Mouse (Mus musculus): ENCODE results near the gene Jchain. TPM values are rescaled to one million over a fixed set of nuclear protein-coding genes. Genes with fewer than 3 reads are reported as not detected.

Gene Jchain
- 0.14 and 0.33 TPM in 2 replicates for polyA plus RNA-seq (2015; fragmentation: Nextera tagmentation; extraction: Ambion mirVana)

DNA sequence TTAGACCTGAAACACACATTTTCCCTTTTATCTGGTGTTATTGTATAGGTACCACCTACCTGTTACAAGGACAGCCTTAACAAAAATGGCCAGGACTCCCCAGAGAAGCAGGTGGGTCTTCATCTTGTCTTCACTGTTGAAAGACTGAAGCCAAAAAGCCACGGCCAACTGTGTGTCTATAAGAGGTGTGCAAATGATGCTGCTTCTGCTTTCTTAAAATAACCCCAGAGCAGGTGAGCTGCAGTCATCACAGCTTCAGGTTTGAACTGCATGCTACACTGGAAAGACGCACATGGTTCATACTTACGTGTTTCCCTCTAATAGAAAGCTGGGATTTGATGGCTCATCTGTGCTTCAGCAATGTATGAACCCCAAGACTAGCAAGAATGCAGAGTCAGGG, at the start of gene Jchain:
Gene Jchain (minus strand): TSS at position 235 of the 400 bp plus-strand sequence.
- ATAC-seq (replicated peaks; ENCODE audit: extremely low read depth, insufficient read depth, low FRiP score) = no peak
- Histone ChIP-seq H3K36me3 (ENCODE audit: control insufficient read depth, insufficient read depth) (no peaks in the 10 kb centered on the region), H3K9me3 (replicated peaks; ENCODE audit: control insufficient read depth, low read length) (no peaks in the 10 kb centered on the region), H3K4me3 (ENCODE audit: low read length) (no peak within 1 kb of the TSS), H3K27ac (ENCODE audit: low read length) (no peak within 1 kb of the TSS), H3K4me2 (ENCODE audit: low read depth, low read length) (no peak within 1 kb of the TSS), H3K27me3 (ENCODE audit: control insufficient read depth, insufficient read depth, low read length) (no peaks in the 10 kb centered on the region), H3K4me1 (ENCODE audit: control insufficient read depth, insufficient read depth, low read length) (0 out of 2 replicates have a peak, but pooled peaks cover 2% of the 10 kb centered on the region), H3K9ac (ENCODE audit: low read length) (no peak within 1 kb of the TSS)
- 81% methylated on average over 3 of the region's 3 CpGs for WGBS

DNA sequence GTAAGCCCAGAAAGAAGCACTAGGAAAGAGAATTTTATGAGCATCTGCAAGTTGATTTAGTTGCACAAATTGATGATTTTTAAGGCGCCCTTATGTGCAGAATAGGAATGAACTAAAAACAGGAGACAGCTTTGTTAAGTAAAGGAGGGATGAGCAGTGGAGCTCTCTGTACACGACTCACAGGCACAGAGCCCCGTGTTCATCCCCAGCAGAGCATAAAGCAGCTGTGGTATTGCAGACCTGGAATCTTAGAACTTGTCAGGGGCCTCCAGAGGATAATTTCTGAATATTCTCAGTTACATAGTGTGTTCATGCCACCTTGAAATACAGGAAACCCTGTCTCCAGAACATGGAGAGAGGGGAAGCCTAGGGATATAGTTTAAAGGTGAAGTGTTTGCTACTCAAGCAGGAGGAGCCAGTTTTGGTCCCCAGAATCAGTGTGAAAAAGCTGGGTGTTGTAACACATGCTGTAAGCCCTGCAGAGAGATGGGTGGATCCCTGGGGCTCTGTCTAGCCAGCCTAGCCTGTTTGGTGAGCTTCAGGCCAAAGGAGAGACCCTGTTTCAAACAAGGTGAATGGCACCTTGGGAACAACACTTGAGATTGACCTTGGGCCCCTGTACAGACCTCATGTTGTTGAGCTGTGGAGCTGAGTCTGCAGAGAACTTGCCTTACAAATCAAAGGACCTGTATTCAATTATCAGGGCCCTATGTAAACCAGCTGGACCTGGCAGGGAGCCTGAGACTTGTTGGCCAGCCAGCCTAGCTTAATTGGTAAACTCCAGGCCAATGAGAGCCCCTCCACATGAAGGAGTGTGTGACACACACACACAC, 48.0 kb upstream of the Jchain start:
- no peaks in the 10 kb centered on the region for H3K9me3 ChIP-seq (replicated peaks; ENCODE audit: control insufficient read depth, low read length)
- 0 out of 2 replicates have a peak overlapping the region, but pooled peaks have one; percentile 14 for H3K27ac ChIP-seq (ENCODE audit: low read length)
- no peak overlapping the region for H3K9ac ChIP-seq (ENCODE audit: low read length)
- H3K4me3 ChIP-seq (ENCODE audit: low read length) = no peak overlapping the region
- H3K27me3 ChIP-seq (ENCODE audit: control insufficient read depth, insufficient read depth, low read length) = no peaks in the 10 kb centered on the region
- H3K4me2 ChIP-seq (ENCODE audit: low read depth, low read length) = no peak overlapping the region
- 60% methylated on average over 3 of the region's 3 CpGs for WGBS
- peaks cover 5% of the 10 kb centered on the region for H3K4me1 ChIP-seq (ENCODE audit: control insufficient read depth, insufficient read depth, low read length)
- ATAC-seq (replicated peaks; ENCODE audit: extremely low read depth, insufficient read depth, low FRiP score) = no peak
- no peaks in the 10 kb centered on the region for H3K36me3 ChIP-seq (ENCODE audit: control insufficient read depth, insufficient read depth)

DNA sequence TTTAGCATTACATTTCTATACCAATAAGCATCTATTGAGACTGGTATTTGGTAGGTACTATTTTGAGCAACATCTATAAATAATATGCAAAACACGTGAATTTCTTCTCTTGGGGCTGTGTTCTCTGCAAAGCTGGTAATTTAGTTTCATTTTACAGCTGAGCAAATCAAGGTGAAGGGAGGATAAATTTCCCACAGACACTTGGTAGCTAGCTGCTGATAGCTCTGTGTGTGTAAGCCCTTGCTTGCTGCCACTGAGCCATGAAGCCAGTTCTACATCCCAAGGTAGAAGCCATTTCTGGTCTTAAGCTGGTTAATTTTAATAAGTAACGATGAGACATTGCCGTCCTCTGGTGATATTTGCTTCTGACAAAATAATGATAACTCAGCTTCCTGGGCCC, 47.1 kb upstream of the Jchain start:
- H3K9ac ChIP-seq (ENCODE audit: low read length) = no peak overlapping the region
- ATAC-seq (replicated peaks; ENCODE audit: extremely low read depth, insufficient read depth, low FRiP score) = no peak
- H3K4me2 ChIP-seq (ENCODE audit: low read depth, low read length) = no peak overlapping the region
- no peak overlapping the region for H3K4me3 ChIP-seq (ENCODE audit: low read length)
- H3K27me3 ChIP-seq (ENCODE audit: control insufficient read depth, insufficient read depth, low read length) = no peaks in the 10 kb centered on the region
- no peaks in the 10 kb centered on the region for H3K9me3 ChIP-seq (replicated peaks; ENCODE audit: control insufficient read depth, low read length)
- peaks cover 5% of the 10 kb centered on the region for H3K4me1 ChIP-seq (ENCODE audit: control insufficient read depth, insufficient read depth, low read length)
- H3K36me3 ChIP-seq (ENCODE audit: control insufficient read depth, insufficient read depth) = peaks cover 5% of the 10 kb centered on the region; the same call in 1 of the 2 replicates
- 83% methylated on average over 3 of the region's 3 CpGs for WGBS
- no peak overlapping the region for H3K27ac ChIP-seq (ENCODE audit: low read length)

DNA sequence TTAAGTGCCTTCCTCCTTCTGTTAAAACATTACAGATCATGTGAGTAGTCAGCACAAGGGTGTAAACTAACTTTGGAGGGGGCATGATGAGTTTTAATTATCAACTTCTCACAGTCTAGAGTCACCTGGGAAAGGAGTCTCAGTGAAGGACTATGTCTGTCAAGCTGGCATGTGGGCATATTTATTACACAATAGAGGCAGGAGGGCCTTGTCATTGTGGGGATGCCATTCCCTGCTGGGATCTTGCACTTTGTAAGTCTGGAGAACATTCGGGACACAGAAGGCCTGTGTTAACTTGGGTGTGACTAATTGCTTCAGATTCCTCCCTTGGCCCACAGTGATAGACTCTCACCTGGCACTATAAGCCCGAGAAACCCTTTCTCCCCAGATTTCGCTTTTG, 41.9 kb upstream of the Jchain start:
- Histone ChIP-seq H3K9ac (ENCODE audit: low read length) (no peak overlapping the region), H3K4me2 (ENCODE audit: low read depth, low read length) (no peak overlapping the region), H3K9me3 (replicated peaks; ENCODE audit: control insufficient read depth, low read length) (no peaks in the 10 kb centered on the region), H3K27ac (ENCODE audit: low read length) (no peak overlapping the region), H3K4me1 (ENCODE audit: control insufficient read depth, insufficient read depth, low read length) (peaks cover 7% of the 10 kb centered on the region), H3K27me3 (ENCODE audit: control insufficient read depth, insufficient read depth, low read length) (no peaks in the 10 kb centered on the region), H3K4me3 (ENCODE audit: low read length) (no peak overlapping the region), H3K36me3 (ENCODE audit: control insufficient read depth, insufficient read depth) (peaks cover 5% of the 10 kb centered on the region; the same call in 1 of the 2 replicates)
- no peak for ATAC-seq (replicated peaks; ENCODE audit: extremely low read depth, insufficient read depth, low FRiP score)
- WGBS = 85% methylated on average over 3 of the region's 3 CpGs

DNA sequence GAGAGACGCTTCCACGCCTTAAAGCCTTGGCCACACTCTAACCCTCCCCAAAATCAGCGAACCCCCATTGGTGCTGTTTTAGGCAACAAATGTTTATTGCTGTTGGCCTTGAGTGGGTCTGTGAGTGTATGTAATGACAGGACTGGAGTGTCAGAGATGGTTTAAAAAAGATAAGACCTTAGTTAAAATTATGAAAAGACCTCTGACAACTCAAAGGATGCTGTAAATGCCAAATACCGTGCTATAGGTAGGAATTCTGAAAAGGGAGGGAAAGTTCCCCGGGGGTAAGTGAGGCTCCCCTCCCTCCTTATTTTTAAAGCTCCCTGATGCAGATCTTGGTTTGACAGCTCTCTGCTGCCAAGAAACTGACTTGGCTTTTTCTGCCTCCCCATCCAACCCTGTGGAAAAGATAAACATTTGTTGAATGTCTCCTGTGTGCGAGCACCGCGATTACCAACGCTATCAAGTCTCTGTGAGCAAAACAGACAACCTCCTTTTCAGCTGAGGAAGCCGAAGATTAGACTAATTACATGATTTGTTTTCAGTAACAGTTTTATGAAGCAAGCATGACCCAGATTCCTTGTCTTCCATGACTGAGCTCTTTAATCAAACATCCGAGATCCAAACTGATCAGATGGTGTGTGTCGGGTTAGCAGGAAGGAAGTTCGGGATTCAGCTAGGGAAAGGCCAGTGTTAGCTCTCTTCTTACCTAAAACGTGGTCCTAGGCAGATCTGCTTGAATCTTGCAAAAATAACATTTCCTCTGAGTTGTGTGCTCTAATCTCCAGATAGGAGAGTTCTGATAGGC, 38.5 kb upstream of the Jchain start:
- H3K27ac ChIP-seq (ENCODE audit: low read length) = peak overlapping the region; percentile 87
- peak overlapping the region; percentile 86 for H3K9ac ChIP-seq (ENCODE audit: low read length)
- H3K36me3 ChIP-seq (ENCODE audit: control insufficient read depth, insufficient read depth) = peaks cover 5% of the 10 kb centered on the region; the same call in 1 of the 2 replicates
- peak overlapping the region; percentile 85 for H3K4me3 ChIP-seq (ENCODE audit: low read length)
- no peak for ATAC-seq (replicated peaks; ENCODE audit: extremely low read depth, insufficient read depth, low FRiP score)
- peak overlapping the region; percentile 76 for H3K4me2 ChIP-seq (ENCODE audit: low read depth, low read length)
- H3K27me3 ChIP-seq (ENCODE audit: control insufficient read depth, insufficient read depth, low read length) = no peaks in the 10 kb centered on the region
- no peaks in the 10 kb centered on the region for H3K9me3 ChIP-seq (replicated peaks; ENCODE audit: control insufficient read depth, low read length)
- WGBS = 4% methylated on average over 14 of the region's 14 CpGs
- peaks cover 12% of the 10 kb centered on the region for H3K4me1 ChIP-seq (ENCODE audit: control insufficient read depth, insufficient read depth, low read length)

DNA sequence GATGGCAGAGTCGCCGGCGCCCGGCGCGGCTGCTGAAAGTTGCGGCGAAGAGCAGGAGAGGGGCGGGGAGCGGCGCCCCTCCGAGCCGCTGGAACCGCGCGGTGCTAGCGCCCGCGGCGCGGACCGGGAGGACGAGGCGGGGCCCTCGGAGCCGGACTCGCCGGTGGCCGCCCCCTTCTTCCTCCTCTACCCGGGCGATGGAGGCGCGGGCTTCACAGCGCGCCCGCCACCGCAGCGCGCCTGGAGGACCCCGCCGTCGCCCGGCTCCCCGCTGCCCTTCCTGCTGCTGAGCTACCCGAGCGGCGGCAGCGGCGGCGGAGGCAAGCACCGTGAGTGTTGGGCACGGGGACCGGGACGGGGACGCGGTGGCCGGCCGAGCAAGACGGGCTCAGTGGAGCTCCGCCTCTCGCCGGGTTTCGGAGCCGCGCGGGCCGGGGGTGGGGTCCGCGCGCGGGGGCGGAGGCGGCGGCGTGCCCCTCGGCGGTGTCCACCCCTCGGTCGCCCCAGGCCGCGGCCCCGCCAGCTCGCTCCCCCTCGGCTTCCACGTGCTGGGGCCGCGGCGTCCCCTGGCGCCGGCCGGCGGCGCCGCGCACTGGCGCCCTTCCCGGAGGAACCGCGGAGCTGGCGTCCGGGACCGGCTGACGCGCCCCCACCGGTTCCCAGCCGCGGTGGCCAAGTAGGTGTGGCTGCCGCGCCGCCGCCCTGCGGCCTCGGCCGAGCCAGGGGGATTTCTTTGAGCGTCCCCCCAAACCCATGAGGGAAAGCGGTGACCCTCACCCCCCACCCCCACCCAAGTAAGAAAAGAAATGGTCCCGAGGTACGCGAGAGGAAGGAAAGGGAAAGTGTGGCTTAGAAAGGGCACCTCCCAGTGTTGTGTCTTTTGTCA, 37.7 kb upstream of the Jchain start:
- H3K9ac ChIP-seq (ENCODE audit: low read length) = peak overlapping the region; percentile 86
- peak overlapping the region; percentile 87 for H3K27ac ChIP-seq (ENCODE audit: low read length)
- H3K4me1 ChIP-seq (ENCODE audit: control insufficient read depth, insufficient read depth, low read length) = peaks cover 12% of the 10 kb centered on the region
- under 1% methylated on average over 85 of the region's 119 CpGs for WGBS
- H3K4me2 ChIP-seq (ENCODE audit: low read depth, low read length) = peak overlapping the region; percentile 76
- H3K4me3 ChIP-seq (ENCODE audit: low read length) = peak overlapping the region; percentile 85
- ATAC-seq (replicated peaks; ENCODE audit: extremely low read depth, insufficient read depth, low FRiP score) = peak; percentile 80
- peaks cover 4% of the 10 kb centered on the region; the same call in 1 of the 2 replicates for H3K36me3 ChIP-seq (ENCODE audit: control insufficient read depth, insufficient read depth)
- H3K9me3 ChIP-seq (replicated peaks; ENCODE audit: control insufficient read depth, low read length) = no peaks in the 10 kb centered on the region
- H3K27me3 ChIP-seq (ENCODE audit: control insufficient read depth, insufficient read depth, low read length) = no peaks in the 10 kb centered on the region

DNA sequence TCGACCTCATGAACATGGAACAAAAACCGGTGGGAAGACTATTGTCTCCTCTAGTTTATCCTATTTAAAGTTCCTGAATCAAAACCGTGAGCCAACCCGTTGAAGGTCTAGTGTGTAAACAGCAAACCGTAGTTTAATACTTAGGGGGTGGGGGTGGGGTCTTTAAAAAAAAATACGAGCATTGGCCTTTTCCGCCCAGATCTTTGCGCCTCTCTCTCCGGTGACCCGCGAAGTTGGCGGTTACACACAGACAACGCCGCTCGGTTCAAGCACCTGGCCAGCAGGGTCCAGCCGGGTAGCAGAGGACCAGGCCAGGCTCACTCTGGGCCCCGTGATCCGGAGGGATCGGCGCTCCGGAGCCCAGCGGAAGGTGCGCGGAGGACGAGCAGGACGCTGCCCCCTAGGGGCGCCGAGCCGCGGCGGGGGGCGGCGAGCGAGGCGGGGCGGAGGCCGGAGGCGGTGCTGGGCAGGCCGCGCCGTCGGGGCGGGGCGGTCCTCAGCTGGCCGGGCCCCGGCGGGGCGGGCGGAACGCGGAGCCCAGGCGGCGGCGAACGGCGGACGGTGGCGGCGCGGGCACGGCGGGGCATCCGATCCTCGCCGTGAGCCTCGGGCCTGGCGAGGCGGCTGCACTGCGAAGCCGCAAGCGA, 36.9 kb upstream of the Jchain start, which contains the start of gene Rufy3:
Gene Rufy3 (plus strand): TSS at position 540 of the 647 bp plus-strand sequence.
- Histone ChIP-seq H3K9ac (ENCODE audit: low read length) (peak within 1 kb of the TSS; percentile 86), H3K4me2 (ENCODE audit: low read depth, low read length) (peak within 1 kb of the TSS; percentile 76), H3K27me3 (ENCODE audit: control insufficient read depth, insufficient read depth, low read length) (no peaks in the 10 kb centered on the region), H3K4me3 (ENCODE audit: low read length) (peak within 1 kb of the TSS; percentile 85), H3K36me3 (ENCODE audit: control insufficient read depth, insufficient read depth) (no peaks in the 10 kb centered on the region), H3K27ac (ENCODE audit: low read length) (peak within 1 kb of the TSS; percentile 87), H3K4me1 (ENCODE audit: control insufficient read depth, insufficient read depth, low read length) (peaks cover 12% of the 10 kb centered on the region), H3K9me3 (replicated peaks; ENCODE audit: control insufficient read depth, low read length) (no peaks in the 10 kb centered on the region)
- under 1% methylated on average over 50 of the region's 71 CpGs for WGBS
- ATAC-seq (replicated peaks; ENCODE audit: extremely low read depth, insufficient read depth, low FRiP score) = peak; percentile 91

Data from heart, embryonic 16.5 days (tissue).